Mouse (Mus musculus): ENCODE data around the gene Usp17la.
"Not testable (repeated sequence)": the region's sequence is repeated elsewhere in the genome, so short reads cannot be mapped to it uniquely, and the experiment has no call there.

GRCm38 (mm10) chr7:104810335-104810734 is 46.5 kb upstream of the Usp17la start:
- not testable (repeated sequence) for TF ChIP-seq GATA1 (IDR thresholded peaks at IDR 0.05; ENCODE audit: borderline replicate concordance, low read length); POLR2AphosphoS5 (IDR thresholded peaks at IDR 0.05; ENCODE audit: insufficient replicate concordance, low read depth, low read length); CTCF (IDR thresholded peaks at IDR 0.05; ENCODE audit: low read depth, low read length); GATA2 (IDR thresholded peaks at IDR 0.05; ENCODE audit: borderline replicate concordance, low read depth, low read length); TAL1 (conservative IDR thresholded peaks at IDR 0.05; ENCODE audit: low read depth, low read length)
